Mouse (Mus musculus) G1E (cell line): ENCODE measurements around the gene Uncx. TPM values are rescaled to one million over a fixed set of nuclear protein-coding genes. Genes with fewer than 3 reads are reported as not detected.

ENCODE experiments used
- ATAC-seq: 2 replicates; pipeline ENCODE4 v1.8.0; 2016; ENCODE audit warnings: mild to moderate bottlenecking; ENCODE audit not compliant: insufficient number of reproducible peaks, poor library complexity, low FRiP score, severe bottlenecking; ENCODE audit errors: extremely low read depth
- DNase-seq: peaks from one replicate; pipeline ENCODE4 v3.0.0; 2012; ENCODE audit warnings: low spot score
- H3K27me3 ChIP-seq: 2 replicates; pipeline ENCODE4 v1.6.1; 2012; ENCODE audit warnings: mild to moderate bottlenecking, low read length, inconsistent platforms; ENCODE audit not compliant: insufficient read depth
- H3K36me3 ChIP-seq: replicated peaks from 2 replicates; pipeline ENCODE3; 2012; ENCODE audit warnings: mild to moderate bottlenecking, inconsistent platforms
- H3K4me1 ChIP-seq: 2 replicates; pipeline ENCODE4 v1.6.1; 2012; ENCODE audit warnings: low read depth, low read length, inconsistent platforms, mixed read lengths; ENCODE audit not compliant: insufficient read depth
- H3K4me3 ChIP-seq: 2 replicates; pipeline ENCODE4 v1.5.1; 2012; ENCODE audit warnings: low read depth, mild to moderate bottlenecking, inconsistent platforms, low read length, moderate library complexity, mixed read lengths
- H3K9me3 ChIP-seq: replicated peaks from 2 replicates; pipeline ENCODE4 v1.6.1; 2012; ENCODE audit warnings: inconsistent platforms
- CTCF ChIP-seq: IDR thresholded peaks from 2 replicates; pipeline ENCODE4 v1.5.1; 2012; ENCODE audit warnings: low read depth, low read length, inconsistent platforms, mixed read lengths
- GATA1 ChIP-seq: IDR thresholded peaks from 2 replicates; pipeline ENCODE4 v1.6.1; 2012; ENCODE audit warnings: borderline replicate concordance, low read length, inconsistent platforms, mixed read lengths
- GATA2 ChIP-seq: IDR thresholded peaks from 2 replicates; pipeline ENCODE4 v1.6.1; 2012; ENCODE audit warnings: low read depth, low read length, inconsistent platforms, borderline replicate concordance
- POLR2AphosphoS5 ChIP-seq: IDR thresholded peaks from 2 replicates; pipeline ENCODE4 v1.6.1; 2012; ENCODE audit warnings: low read depth, low read length, inconsistent platforms; ENCODE audit not compliant: insufficient replicate concordance
- TAL1 ChIP-seq: conservative IDR thresholded peaks from 2 replicates; pipeline ENCODE4 v1.6.1; 2012; ENCODE audit warnings: low read depth, low read length, inconsistent platforms, mixed read lengths
- polyA plus RNA-seq: library from polyadenylated mRNA; stranded (reverse); fragments of >175 nt; gene quantifications from 2 replicates; pipeline ENCODE4 v1.2.3, GENCODE M21; 2012
- total RNA-seq, 2 experiments: library from RNA; stranded (forward) in 1 of 2; stranded (reverse) in 1 of 2; fragments of 200-1000 nt in 1 of 2; fragments of >200 nt in 1 of 2; fragmentation: Nextera tagmentation in 1 of 2; gene quantifications; 2 replicates each; pipeline ENCODE4 v1.2.3; 2014 to 2017

The Uncx gene
- total and polyA plus RNA-seq, 3 experiments: not detected

DNA sequence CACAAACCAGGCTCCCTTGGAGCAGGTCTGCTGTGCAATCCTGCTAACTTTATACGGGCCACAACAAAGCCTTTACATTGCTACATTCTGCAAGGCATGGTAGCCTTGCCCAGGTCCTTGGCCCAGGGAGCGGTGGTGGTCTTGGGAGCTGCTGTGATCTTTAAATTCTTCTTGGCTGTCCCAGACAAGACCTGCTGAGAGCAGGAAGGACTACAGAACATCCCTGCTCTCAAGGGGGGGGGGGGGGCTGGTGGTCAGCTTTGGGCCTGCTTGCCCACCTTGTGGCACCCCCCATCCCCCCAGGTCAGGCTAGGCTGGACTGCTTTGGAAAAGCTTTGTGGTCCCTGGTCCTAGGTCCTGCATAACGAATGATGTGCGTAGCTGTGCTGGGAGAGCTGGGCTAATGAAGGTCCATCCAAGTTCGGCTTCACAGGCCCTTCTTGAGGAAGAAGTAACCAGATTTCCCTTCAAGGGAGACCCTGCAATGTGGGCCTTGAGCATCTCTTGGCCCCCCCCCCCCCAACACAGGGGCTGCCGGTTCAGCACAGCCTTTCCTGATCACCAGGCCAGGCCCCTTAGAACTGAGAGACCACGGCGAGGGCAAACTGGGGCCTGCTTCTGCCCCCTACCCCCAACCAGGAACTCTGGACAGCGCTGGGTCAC lies 2.5 kb downstream of the Uncx start:
- ATAC-seq (no peak), DNase-seq (no peak)
- TF ChIP-seq TAL1 (no peak), GATA2 (no peak), GATA1 (no peak), POLR2AphosphoS5 (no peak), CTCF (no peak)
- H3K4me1 ChIP-seq: no peaks in the 10 kb centered on the region
- H3K9me3 ChIP-seq: peaks cover 17% of the 10 kb centered on the region
- H3K27me3 ChIP-seq: peaks cover 74% of the 10 kb centered on the region
- H3K4me3 ChIP-seq: no peak overlapping the region
- no peaks in the 10 kb centered on the region for H3K36me3 ChIP-seq

GRCm38 (mm10) chr5:139546336-139546770 lies 3.1 kb downstream of the Uncx start:
- Histone ChIP-seq H3K9me3 (peaks cover 17% of the 10 kb centered on the region), H3K4me3 (no peak overlapping the region), H3K4me1 (no peaks in the 10 kb centered on the region), H3K36me3 (no peaks in the 10 kb centered on the region), H3K27me3 (peaks cover 74% of the 10 kb centered on the region)
- TF ChIP-seq TAL1: no peak
- DNase-seq (no peak), ATAC-seq (no peak)

- TF ChIP-seq GATA2: no peak
- TF ChIP-seq CTCF: no peak
- TF ChIP-seq POLR2AphosphoS5: no peak
- TF ChIP-seq GATA1: no peak
- TF ChIP-seq TAL1: no peak
- DNase-seq: no peak
- Histone ChIP-seq H3K4me3 (no peak overlapping the region; the same call in 1 of the 2 replicates), H3K36me3 (no peaks in the 10 kb centered on the region), H3K4me1 (no peaks in the 10 kb centered on the region), H3K27me3 (peaks cover 73% of the 10 kb centered on the region), H3K9me3 (peaks cover 17% of the 10 kb centered on the region)
- no peak for ATAC-seq
Measured at GRCm38 (mm10) chr5:139546771-139547420, 3.6 kb downstream of the Uncx start.

DNA sequence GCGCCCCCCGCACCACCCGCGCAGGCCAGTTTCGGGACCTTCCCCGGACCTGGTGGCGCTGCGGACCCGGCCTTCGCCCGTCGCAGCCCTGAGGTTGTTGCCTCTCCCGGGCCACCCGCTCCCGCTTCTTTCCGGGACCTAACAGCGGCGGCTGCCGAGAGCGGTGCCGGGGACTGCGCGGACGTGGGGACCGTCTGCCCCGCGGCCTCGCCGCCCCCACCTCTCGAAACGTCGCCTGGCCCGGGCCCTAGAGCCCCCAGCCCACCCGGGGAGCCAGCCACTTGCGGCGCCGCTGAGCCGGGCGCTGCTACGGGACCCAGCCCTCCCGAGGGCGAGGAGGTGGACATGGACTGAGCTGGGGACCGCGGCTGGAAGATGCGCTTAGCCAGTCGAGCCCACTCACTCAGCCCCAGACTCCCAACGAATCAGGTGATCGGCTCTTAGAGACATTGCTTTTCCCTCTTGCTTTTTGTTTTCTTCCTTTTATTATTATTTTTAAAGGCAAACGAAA lies 4.2 kb downstream of the Uncx start:
- DNase-seq (no peak), ATAC-seq (no peak)
- Histone ChIP-seq H3K4me3 (no peak overlapping the region), H3K36me3 (no peaks in the 10 kb centered on the region), H3K27me3 (peaks cover 77% of the 10 kb centered on the region), H3K9me3 (peaks cover 17% of the 10 kb centered on the region), H3K4me1 (no peaks in the 10 kb centered on the region)
- no peak for TF ChIP-seq TAL1
- TF ChIP-seq CTCF: no peak
- no peak for TF ChIP-seq GATA2
- no peak for TF ChIP-seq POLR2AphosphoS5
- TF ChIP-seq GATA1: no peak

DNA sequence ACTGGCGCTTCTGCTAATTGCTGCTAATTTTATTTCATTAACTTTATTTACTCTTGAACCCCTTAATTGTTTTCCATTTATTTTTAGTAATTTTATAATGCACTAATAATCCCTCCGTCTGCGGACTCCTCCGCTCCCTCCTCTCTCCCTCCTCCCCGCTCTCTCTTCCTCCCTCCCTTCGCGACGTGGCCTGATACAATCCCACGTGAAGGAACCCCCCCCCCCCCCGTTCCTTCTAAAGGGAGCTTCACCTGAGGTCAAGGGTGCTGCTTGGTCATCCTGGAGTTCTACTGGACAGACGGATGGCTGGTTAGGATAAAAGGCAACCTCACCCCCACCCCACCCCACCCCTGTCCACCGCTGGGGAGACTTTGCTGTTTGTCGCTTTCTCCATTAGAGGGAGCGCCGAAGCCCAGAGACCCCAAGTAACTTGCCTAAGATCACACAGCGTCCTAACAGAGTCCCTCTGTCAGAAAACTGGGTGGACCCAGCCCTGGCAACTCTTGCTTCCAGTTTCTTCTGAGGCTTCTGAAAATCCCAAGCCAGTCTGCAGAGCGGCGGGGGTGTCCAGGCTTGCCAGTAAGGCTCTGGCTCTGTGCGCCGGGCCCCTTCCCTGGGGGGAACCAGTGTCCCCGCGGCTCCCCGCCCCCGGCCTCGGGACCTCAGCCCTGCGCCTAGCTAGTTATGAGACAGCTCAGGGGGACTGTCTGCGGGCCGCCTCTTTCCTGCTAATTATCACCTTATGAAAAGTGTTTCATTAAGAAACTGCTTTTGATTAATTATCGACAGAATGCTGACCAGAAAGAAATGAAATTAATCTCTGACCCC lies 10.4 kb downstream of the Uncx start:
- peaks cover 89% of the 10 kb centered on the region for H3K27me3 ChIP-seq
- H3K9me3 ChIP-seq: no peaks in the 10 kb centered on the region
- DNase-seq (no peak), ATAC-seq (no peak)
- H3K4me1 ChIP-seq: no peaks in the 10 kb centered on the region
- no peak overlapping the region for H3K4me3 ChIP-seq
- TF ChIP-seq TAL1: no peak
- no peak for TF ChIP-seq CTCF
- TF ChIP-seq POLR2AphosphoS5: no peak
- no peak for TF ChIP-seq GATA2
- H3K36me3 ChIP-seq: no peaks in the 10 kb centered on the region
